Mouse (Mus musculus) hindbrain, postnatal 0 days (tissue): Measurements from ENCODE around the gene Med19. TPM values are rescaled to one million over a fixed set of nuclear protein-coding genes. Genes with fewer than 3 reads are reported as not detected.

Source experiments
- ATAC-seq: fragments of 200-750 bp; cut with Nextera tagmentation; 2 replicates; pipeline ENCODE4 v1.8.0; 2017; ENCODE audit warnings: mild to moderate bottlenecking, moderate TSS enrichment, moderate library complexity
- DNase-seq: peaks from one replicate; pipeline ENCODE4 v3.0.0-alpha.2; 2015; ENCODE audit warnings: low spot score
- H3K27ac ChIP-seq: fragments of 300-500 bp; sonication (generic); 2 replicates; pipeline ENCODE4 v1.5.1; 2014; ENCODE audit warnings: mild to moderate bottlenecking
- H3K27me3 ChIP-seq: fragments of 300-500 bp; sonication (generic); 2 replicates; pipeline ENCODE4 v1.6.1; 2014; ENCODE audit warnings: low read length, mixed read lengths; ENCODE audit not compliant: insufficient read depth
- H3K36me3 ChIP-seq: fragments of 300-500 bp; sonication (generic); 2 replicates; pipeline ENCODE4 v1.6.1; 2014; ENCODE audit warnings: low read length, mixed read lengths; ENCODE audit not compliant: insufficient read depth
- H3K4me1 ChIP-seq: fragments of 300-500 bp; sonication (generic); 2 replicates; pipeline ENCODE4 v1.6.1; 2014; ENCODE audit warnings: antibody characterized with exemption, low read length, mixed read lengths; ENCODE audit not compliant: insufficient read depth
- H3K4me2 ChIP-seq: fragments of 300-500 bp; sonication (generic); 2 replicates; pipeline ENCODE4 v1.6.1; 2014; ENCODE audit warnings: low read depth, mild to moderate bottlenecking, low read length, moderate library complexity, mixed read lengths
- H3K4me3 ChIP-seq: fragments of 300-500 bp; sonication (generic); 2 replicates; pipeline ENCODE4 v1.5.1; 2014; ENCODE audit warnings: low read length
- H3K9ac ChIP-seq: fragments of 300-500 bp; sonication (generic); replicated peaks from 2 replicates; pipeline ENCODE4 v1.6.1; 2014; ENCODE audit warnings: mild to moderate bottlenecking, low read length, moderate library complexity, mixed read lengths
- H3K9me3 ChIP-seq: fragments of 300-500 bp; sonication (generic); 2 replicates; pipeline ENCODE4 v1.6.1; 2016; ENCODE audit warnings: low read length, mixed read lengths
- CTCF ChIP-seq: IDR thresholded peaks from 2 replicates; pipeline ENCODE4 v1.5.1; 2016; ENCODE audit warnings: antibody characterized with exemption, control low read depth, low read depth
- whole genome bisulfite sequencing: fragments of 180-500 bp; shearing (Covaris S2); extraction: QIAGEN DNeasy Blood & Tissue Kit; methylation state at CpG from one replicate; pipeline ENCODE4 v1.1.7; 2014; 5-methylcytosine and 5-hydroxymethylcytosine counted together
- polyA plus RNA-seq: library from polyadenylated mRNA; unstranded; fragments of >200 nt; fragmentation: Nextera tagmentation; extraction: Ambion mirVana; gene quantifications from 2 replicates; pipeline ENCODE4 v1.2.1, GENCODE M21; 2015
- total RNA-seq: library from RNA; depleted of rRNA; stranded (reverse); fragments of >200 nt; gene quantifications from 2 replicates; pipeline ENCODE4 v1.2.3, GENCODE M21; 2014

The Med19 gene
- total and polyA plus RNA-seq, 2 experiments from 2014 or later = 31.6 to 47.4 TPM

GRCm38 (mm10) chr2:84648369-84648768 is 29.8 kb upstream of the Med19 start:
- peaks cover 4% of the 10 kb centered on the region; the same call in 1 of the 2 replicates for H3K4me1 ChIP-seq
- H3K27me3 ChIP-seq = no peaks in the 10 kb centered on the region
- 10% methylated on average over 6 of the region's 6 CpGs for WGBS
- H3K4me2 ChIP-seq = peak overlapping the region; percentile 77
- H3K9me3 ChIP-seq = no peaks in the 10 kb centered on the region
- peak overlapping the region; percentile 55 for H3K9ac ChIP-seq
- peak; percentile 65 for DNase-seq
- TF ChIP-seq CTCF = peak; percentile 48
- H3K4me3 ChIP-seq = peak overlapping the region; percentile 73
- no peaks in the 10 kb centered on the region for H3K36me3 ChIP-seq
- no peak for ATAC-seq
- peak overlapping the region; percentile 60; the same call in 1 of the 2 replicates for H3K27ac ChIP-seq

GRCm38 (mm10) chr2:84649674-84650073 is 28.5 kb upstream of the Med19 start:
- peaks cover 4% of the 10 kb centered on the region; the same call in 1 of the 2 replicates for H3K4me1 ChIP-seq
- peak overlapping the region; percentile 73 for H3K4me3 ChIP-seq
- H3K27ac ChIP-seq = peak overlapping the region; percentile 94; the same call in 1 of the 2 replicates
- TF ChIP-seq CTCF = no peak
- H3K4me2 ChIP-seq = peak overlapping the region; percentile 77
- H3K27me3 ChIP-seq = no peaks in the 10 kb centered on the region
- 0% methylated on average over 10 of the region's 10 CpGs for WGBS
- ATAC-seq (no peak), DNase-seq (no peak)
- peak overlapping the region; percentile 79 for H3K9ac ChIP-seq
- H3K9me3 ChIP-seq = no peaks in the 10 kb centered on the region
- H3K36me3 ChIP-seq = no peaks in the 10 kb centered on the region

- Histone ChIP-seq H3K4me1 (peaks cover 4% of the 10 kb centered on the region; the same call in 1 of the 2 replicates), H3K9me3 (no peaks in the 10 kb centered on the region), H3K4me2 (peak within 1 kb of the TSS; percentile 77), H3K36me3 (no peaks in the 10 kb centered on the region), H3K27me3 (no peaks in the 10 kb centered on the region), H3K27ac (peak within 1 kb of the TSS; percentile 94), H3K4me3 (peak within 1 kb of the TSS; percentile 73), H3K9ac (peak within 1 kb of the TSS; percentile 79)
- DNase-seq (peak; percentile 96), ATAC-seq (peak; percentile 99)
- 0% methylated on average over 15 of the region's 15 CpGs for WGBS
- TF ChIP-seq CTCF = no peak
These were observed 27.6 kb upstream of the Med19 start, which contains the start of gene Ctnnd1 for GRCm38 (mm10) chr2:84650464-84651195. Ctnnd1 (minus strand) TSS chr2:84650765.

GRCm38 (mm10) chr2:84653354-84653753 is 24.8 kb upstream of the Med19 start:
- H3K4me1 ChIP-seq = no peaks in the 10 kb centered on the region
- H3K9me3 ChIP-seq = no peaks in the 10 kb centered on the region
- no peaks in the 10 kb centered on the region for H3K27me3 ChIP-seq
- ATAC-seq = no peak
- no peak overlapping the region for H3K27ac ChIP-seq
- TF ChIP-seq CTCF = peak; percentile 38
- DNase-seq = no peak
- no peak overlapping the region for H3K9ac ChIP-seq
- no peak overlapping the region for H3K4me2 ChIP-seq
- no peak overlapping the region for H3K4me3 ChIP-seq
- no peaks in the 10 kb centered on the region for H3K36me3 ChIP-seq

GRCm38 (mm10) chr2:84655864-84656263 is 22.3 kb upstream of the Med19 start:
- Histone ChIP-seq H3K27me3 (no peaks in the 10 kb centered on the region), H3K4me2 (no peak overlapping the region), H3K9ac (no peak overlapping the region), H3K4me1 (no peaks in the 10 kb centered on the region), H3K27ac (no peak overlapping the region), H3K36me3 (no peaks in the 10 kb centered on the region), H3K9me3 (no peaks in the 10 kb centered on the region), H3K4me3 (no peak overlapping the region)
- ATAC-seq (no peak), DNase-seq (no peak)
- no peak for TF ChIP-seq CTCF
- 85% methylated on average over 1 of the region's 1 CpGs for WGBS

GRCm38 (mm10) chr2:84658806-84659205 is 19.4 kb upstream of the Med19 start, which contains the start of gene Btbd18:
Btbd18 (plus strand) TSS chr2:84659079.
- no peak within 1 kb of the TSS for H3K9ac ChIP-seq
- ATAC-seq (no peak), DNase-seq (no peak)
- no peak within 1 kb of the TSS for H3K4me3 ChIP-seq
- no peaks in the 10 kb centered on the region for H3K4me1 ChIP-seq
- 92% methylated on average over 32 of the region's 32 CpGs for WGBS
- no peak within 1 kb of the TSS for H3K27ac ChIP-seq
- no peak for TF ChIP-seq CTCF
- no peaks in the 10 kb centered on the region for H3K36me3 ChIP-seq
- H3K27me3 ChIP-seq = no peaks in the 10 kb centered on the region
- no peak within 1 kb of the TSS for H3K4me2 ChIP-seq
- no peaks in the 10 kb centered on the region for H3K9me3 ChIP-seq

GRCm38 (mm10) chr2:84660253-84660652 is 17.9 kb upstream of the Med19 start:
- Histone ChIP-seq H3K36me3 (no peaks in the 10 kb centered on the region), H3K27ac (no peak overlapping the region), H3K9me3 (no peaks in the 10 kb centered on the region), H3K4me3 (no peak overlapping the region), H3K27me3 (no peaks in the 10 kb centered on the region), H3K4me2 (no peak overlapping the region), H3K9ac (no peak overlapping the region), H3K4me1 (no peaks in the 10 kb centered on the region)
- peak; percentile 63 for TF ChIP-seq CTCF
- DNase-seq = peak; percentile 45
- WGBS = 65% methylated on average over 3 of the region's 3 CpGs
- ATAC-seq = no peak
